Mouse (Mus musculus) E14TG2a.4 (cell line): Measurements from ENCODE around the gene Rhob.

Source experiments
- CTCF ChIP-seq: conservative IDR thresholded peaks from 2 replicates; pipeline ENCODE4 v1.5.1; 2014; ENCODE audit warnings: low read length
- NANOG ChIP-seq: IDR thresholded peaks from 2 replicates; pipeline ENCODE4 v1.6.1; 2014; ENCODE audit warnings: borderline replicate concordance, low read length, mixed read lengths
- POU5F1 ChIP-seq: IDR thresholded peaks from 2 replicates; pipeline ENCODE4 v1.6.1; 2014; ENCODE audit warnings: low read length, borderline replicate concordance

GRCm38 (mm10) chr12:8450028-8450427, 49.8 kb downstream of the Rhob start:
- TF ChIP-seq CTCF: no peak
- no peak for TF ChIP-seq POU5F1
- no peak for TF ChIP-seq NANOG
